Mouse (Mus musculus) liver, embryonic 14.5 days (tissue): ENCODE data around the gene Chmp2b. TPM values are rescaled to one million over a fixed set of nuclear protein-coding genes. Genes with fewer than 3 reads are reported as not detected.

Experiments
- ATAC-seq: fragments of 200-750 bp; cut with Nextera tagmentation; 2 replicates; pipeline ENCODE4 v1.8.0; 2017; ENCODE audit warnings: moderate number of reproducible peaks, mild to moderate bottlenecking, moderate library complexity; ENCODE audit not compliant: insufficient read depth
- DNase-seq, 3 experiments: peaks; one replicate each; pipeline ENCODE4 v3.0.0-alpha.2; 2012 to 2013; ENCODE audit warnings: low read depth in 3 of 3, low spot score in 3 of 3
- H3K27ac ChIP-seq: fragments of 300-500 bp; sonication (generic); 2 replicates; pipeline ENCODE4 v1.5.1; 2014; ENCODE audit warnings: moderate library complexity, mild to moderate bottlenecking, control low read depth, inconsistent platforms
- H3K27me3 ChIP-seq: fragments of 300-500 bp; sonication (generic); 2 replicates; pipeline ENCODE4 v1.6.1; 2014; ENCODE audit warnings: mild to moderate bottlenecking, low read length, moderate library complexity; ENCODE audit not compliant: control insufficient read depth, insufficient read depth
- H3K36me3 ChIP-seq: fragments of 300-500 bp; sonication (generic); replicated peaks from 2 replicates; pipeline ENCODE4 v1.6.1; 2014; ENCODE audit warnings: low read depth; ENCODE audit not compliant: control insufficient read depth, insufficient read depth
- H3K4me1 ChIP-seq, 2 experiments: fragments of 200-500 bp in 1 of 2; fragments of 300-500 bp in 1 of 2; sonication (generic) in 1 of 2; replicated peaks; 2 replicates each; pipeline ENCODE4 v1.6.1; 2012 to 2014; ENCODE audit warnings: antibody characterized with exemption in 1 of 2, inconsistent platforms in 1 of 2, low read length in 1 of 2; ENCODE audit not compliant: control insufficient read depth in 2 of 2, insufficient read depth in 2 of 2
- H3K4me2 ChIP-seq: fragments of 300-500 bp; sonication (generic); 2 replicates; pipeline ENCODE4 v1.6.1; 2014; ENCODE audit warnings: low read depth, mild to moderate bottlenecking, control low read depth, moderate library complexity
- H3K4me3 ChIP-seq, 2 experiments: fragments of 200-500 bp in 1 of 2; fragments of 300-500 bp in 1 of 2; sonication (generic) in 1 of 2; 2 replicates each; pipeline ENCODE4 v1.5.1; 2012 to 2014; ENCODE audit warnings: low read depth in 2 of 2, low read length in 2 of 2, mild to moderate bottlenecking in 2 of 2, control low read depth in 1 of 2, inconsistent platforms in 1 of 2, moderate library complexity in 1 of 2; ENCODE audit not compliant: insufficient read depth in 1 of 2
- H3K9ac ChIP-seq: fragments of 300-500 bp; sonication (generic); replicated peaks from 2 replicates; pipeline ENCODE4 v1.6.1; 2014; ENCODE audit warnings: mild to moderate bottlenecking, control low read depth, moderate library complexity
- H3K9me3 ChIP-seq: fragments of 300-500 bp; sonication (generic); 2 replicates; pipeline ENCODE4 v1.6.1; 2016; ENCODE audit warnings: low read length, mixed read lengths; ENCODE audit not compliant: control insufficient read depth
- CTCF ChIP-seq: IDR thresholded peaks from 2 replicates; pipeline ENCODE4 v1.5.1; 2016; ENCODE audit warnings: antibody characterized with exemption, low read depth, control low read depth
- EP300 ChIP-seq: IDR thresholded peaks from 2 replicates; pipeline ENCODE4 v1.6.1; 2016; ENCODE audit warnings: antibody characterized with exemption, low read depth
- WGBS: fragments of 180-500 bp; shearing (Covaris S2); extraction: QIAGEN DNeasy Blood & Tissue Kit; methylation state at CpG from one replicate; pipeline ENCODE4 v1.1.7; 2014; ENCODE audit not compliant: insufficient replicate concordance; 5-methylcytosine and 5-hydroxymethylcytosine counted together
- polyA plus RNA-seq, 2 experiments: library from polyadenylated mRNA; depleted of rRNA in 1 of 2; stranded (reverse) in 1 of 2; unstranded in 1 of 2; fragments of >200 nt; fragmentation: Nextera tagmentation in 1 of 2; extraction: Ambion mirVana in 1 of 2; gene quantifications; 2 replicates each; pipeline versions ENCODE4 v1.2.1 to v1.2.3; 2012 to 2014

Gene Chmp2b
- polyA plus RNA-seq, 2 experiments = 6.4 to 13.6 TPM

GRCm38 (mm10) chr16:65496030-65496429 is 66.5 kb downstream of the Chmp2b start:
- Histone ChIP-seq H3K27me3 (no peaks in the 10 kb centered on the region), H3K4me2 (no peak overlapping the region), H3K4me1 (no peaks in the 10 kb centered on the region), H3K36me3 (no peaks in the 10 kb centered on the region), H3K27ac (no peak overlapping the region), H3K9me3 (no peaks in the 10 kb centered on the region), H3K9ac (no peak overlapping the region), H3K4me3 (no peak overlapping the region)
- WGBS = 29% methylated on average over 5 of the region's 5 CpGs
- ATAC-seq (no peak), DNase-seq (no peak)
- TF ChIP-seq CTCF (no peak), EP300 (no peak)

Other genes starting within 250 kb of the Chmp2b start
- not detected in 2 replicates for gene Pou1f1, start 42.2 kb downstream of the Chmp2b start, polyA plus RNA-seq (2012; rRNA removed)
- gene Pou1f1, start 42.2 kb downstream of the Chmp2b start, polyA plus RNA-seq (2014; fragmentation: Nextera tagmentation; extraction: Ambion mirVana) = not detected in 2 replicates